Mouse (Mus musculus) olfactory bulb, adult 2 months (tissue): ENCODE measurements around the gene Abracl. TPM values are rescaled to one million over a fixed set of nuclear protein-coding genes. Genes with fewer than 3 reads are reported as not detected.
A peak's percentile ranks its signal among the peaks of the same experiment; 100 is the strongest.

ENCODE experiments used
- H3K27ac ChIP-seq: fragments of 200-500 bp; 2 replicates; pipeline ENCODE4 v1.5.1; 2012; ENCODE audit warnings: low read depth, low read length; ENCODE audit not compliant: insufficient read depth
- H3K4me1 ChIP-seq: fragments of 200-500 bp; 2 replicates; pipeline ENCODE4 v1.6.1; 2012; ENCODE audit warnings: low read length; ENCODE audit not compliant: control insufficient read depth, insufficient read depth
- H3K4me3 ChIP-seq: fragments of 200-500 bp; 2 replicates; pipeline ENCODE4 v1.5.1; 2012; ENCODE audit warnings: mild to moderate bottlenecking, low read depth, low read length, moderate library complexity; ENCODE audit not compliant: insufficient read depth
- CTCF ChIP-seq: fragments of 200-500 bp; IDR thresholded peaks from 2 replicates; pipeline ENCODE4 v1.5.1; 2012; ENCODE audit warnings: low read depth, mild to moderate bottlenecking, low read length, moderate library complexity; ENCODE audit not compliant: insufficient read depth
- POLR2A ChIP-seq: fragments of 200-500 bp; IDR thresholded peaks from 2 replicates; pipeline ENCODE4 v1.6.1; 2012; ENCODE audit warnings: mild to moderate bottlenecking, low read depth, low read length, moderate library complexity; ENCODE audit not compliant: insufficient read depth
- WGBS: fragments of 180-500 bp; shearing (Covaris S2); methylation state at CpG from one replicate; pipeline ENCODE4 v1.1.7; 2018; 5-methylcytosine and 5-hydroxymethylcytosine counted together
- polyA plus RNA-seq: library from polyadenylated mRNA; stranded (reverse); fragments of >200 nt; gene quantifications from 2 replicates; pipeline ENCODE4 v1.2.4, GENCODE M21; 2012; ENCODE audit warnings: low replicate concordance; ENCODE audit not compliant: missing spikeins, insufficient read depth, insufficient read length

Gene Abracl
- not detected in 2 replicates for polyA plus RNA-seq

GRCm38 (mm10) chr10:18022741-18023347 is at the start of gene Abracl:
Abracl (minus strand) TSS chr10:18023288.
- Histone ChIP-seq H3K4me1 (peaks cover 5% of the 10 kb centered on the region; the same call in 1 of the 2 replicates), H3K27ac (peak within 1 kb of the TSS; percentile 32), H3K4me3 (peak within 1 kb of the TSS; percentile 66)
- no peak for TF ChIP-seq CTCF
- TF ChIP-seq POLR2A: peak; percentile 18; the same call in 1 of the 2 replicates
- under 1% methylated on average over 37 of the region's 37 CpGs for WGBS

DNA sequence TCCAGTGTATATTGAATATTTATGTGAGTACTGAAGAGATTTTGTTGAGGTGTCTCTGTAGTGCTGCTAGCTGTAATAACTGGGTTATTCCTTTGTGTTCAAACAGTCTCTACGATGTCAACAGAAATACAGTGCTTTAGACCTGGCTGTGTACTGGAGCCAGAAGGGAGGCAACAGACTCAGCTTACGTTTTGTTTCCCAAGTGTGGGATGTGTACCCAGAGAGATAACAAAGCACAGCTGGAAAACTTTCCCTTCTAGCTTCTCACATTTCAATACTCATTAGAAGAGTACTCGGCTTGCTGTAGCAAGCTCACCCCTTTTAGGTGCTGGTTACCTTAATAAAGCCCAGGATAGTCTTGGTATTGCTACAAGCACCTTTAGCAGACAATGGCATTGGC is 49.8 kb upstream of the Abracl start:
- Histone ChIP-seq H3K4me3 (no peak overlapping the region), H3K27ac (no peak overlapping the region), H3K4me1 (peaks cover 7% of the 10 kb centered on the region)
- no peak for TF ChIP-seq CTCF
- no peak for TF ChIP-seq POLR2A
- WGBS: 59% methylated on average over 3 of the region's 3 CpGs

DNA sequence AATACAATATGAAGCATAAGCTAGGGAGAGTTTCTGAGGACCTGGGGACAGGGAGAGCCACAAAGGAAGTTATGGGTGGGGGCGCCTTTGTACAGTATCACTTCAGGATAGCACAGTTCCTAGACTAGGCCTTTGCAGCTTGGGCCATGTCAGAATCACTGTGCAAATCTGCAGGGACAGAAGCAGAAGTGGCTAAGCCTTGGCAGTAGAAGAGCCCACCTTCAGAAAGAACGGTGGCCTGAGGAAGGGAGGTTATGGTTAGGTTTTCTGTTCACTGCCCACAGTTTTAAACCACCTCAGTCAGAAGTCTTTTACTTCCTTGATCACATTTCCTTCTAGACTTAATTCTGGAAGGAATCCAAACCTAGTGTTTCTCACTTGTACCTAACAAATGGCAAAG is 47.5 kb upstream of the Abracl start:
- 58% methylated on average over 2 of the region's 2 CpGs for WGBS
- H3K4me1 ChIP-seq: peaks cover 9% of the 10 kb centered on the region
- H3K4me3 ChIP-seq: no peak overlapping the region
- peak overlapping the region; percentile 38 for H3K27ac ChIP-seq
- no peak for TF ChIP-seq CTCF
- no peak for TF ChIP-seq POLR2A

DNA sequence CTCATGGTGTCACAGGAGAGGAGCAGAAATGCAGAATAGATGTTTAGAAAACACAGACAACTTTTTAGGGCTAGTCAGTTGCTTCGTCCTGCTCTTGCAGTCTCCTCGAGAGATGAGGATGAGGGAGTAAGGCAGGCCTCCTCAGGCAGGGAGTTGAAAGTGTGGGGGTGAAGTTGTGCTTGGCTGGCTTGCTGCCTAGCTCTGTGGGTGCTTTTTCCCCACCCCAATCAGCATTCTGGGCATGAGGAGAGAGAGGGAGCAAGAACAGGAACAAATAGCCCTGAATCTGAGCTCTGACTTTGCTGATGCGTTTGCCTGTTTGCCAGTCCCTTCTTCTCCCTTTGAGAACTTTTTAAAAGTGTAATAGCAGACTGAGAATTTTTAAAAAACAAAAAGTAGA is 47.1 kb upstream of the Abracl start:
- WGBS: 7% methylated on average over 3 of the region's 3 CpGs
- H3K4me3 ChIP-seq: no peak overlapping the region
- H3K27ac ChIP-seq: 0 out of 2 replicates have a peak overlapping the region, but pooled peaks have one; percentile 17
- H3K4me1 ChIP-seq: peaks cover 9% of the 10 kb centered on the region
- TF ChIP-seq CTCF: no peak
- no peak for TF ChIP-seq POLR2A

DNA sequence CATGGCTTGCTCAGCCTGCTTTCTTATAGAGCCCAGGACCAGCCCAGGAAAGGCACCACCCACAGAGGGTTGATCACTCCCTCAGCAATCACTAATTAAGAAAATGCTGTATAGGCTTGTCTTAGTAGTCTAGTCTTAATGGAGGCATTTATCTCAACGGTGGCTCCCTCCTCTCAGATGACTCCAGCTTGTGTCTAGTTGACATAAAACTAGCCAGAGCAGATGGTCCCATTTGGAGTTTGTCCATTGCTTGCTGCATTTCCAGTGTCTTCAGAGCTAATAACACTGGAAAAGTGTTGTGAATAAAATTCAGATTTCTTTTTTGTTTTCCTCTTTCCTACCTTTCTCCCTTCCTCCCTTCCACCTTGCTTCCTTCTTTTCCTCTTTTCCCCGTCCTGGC is 46.5 kb upstream of the Abracl start:
- peaks cover 9% of the 10 kb centered on the region for H3K4me1 ChIP-seq

DNA sequence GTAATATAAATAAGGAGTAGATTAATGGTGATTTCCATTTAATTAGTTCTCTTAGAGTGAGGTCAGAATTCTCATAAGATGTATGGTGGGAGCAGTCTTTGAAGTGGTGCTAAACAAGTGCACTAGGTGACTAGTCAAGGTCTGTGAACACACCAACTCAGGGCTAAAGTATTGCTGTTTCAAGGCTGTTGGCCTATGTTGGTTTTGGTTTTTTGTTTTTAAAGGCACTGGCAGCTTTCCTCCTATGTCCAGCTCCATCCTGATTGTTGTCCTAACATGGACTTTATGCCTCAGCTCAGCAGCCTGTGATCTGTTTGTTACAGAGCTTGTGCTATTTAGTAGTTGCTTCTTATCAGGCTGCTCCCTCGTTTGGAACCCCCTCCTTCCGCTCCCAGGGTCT is 45.8 kb upstream of the Abracl start:
- WGBS: 83% methylated on average over 2 of the region's 2 CpGs
- H3K4me3 ChIP-seq: no peak overlapping the region
- H3K27ac ChIP-seq: no peak overlapping the region
- TF ChIP-seq CTCF: no peak
- TF ChIP-seq POLR2A: no peak
- H3K4me1 ChIP-seq: peaks cover 9% of the 10 kb centered on the region

More for the DNA sequence above, 46.5 kb upstream of the Abracl start:
- Histone ChIP-seq H3K4me3 (no peak overlapping the region), H3K27ac (0 out of 2 replicates have a peak overlapping the region, but pooled peaks have one; percentile 17)
- WGBS: 58% methylated on average over 2 of the region's 2 CpGs
- TF ChIP-seq POLR2A (no peak), CTCF (no peak)

DNA sequence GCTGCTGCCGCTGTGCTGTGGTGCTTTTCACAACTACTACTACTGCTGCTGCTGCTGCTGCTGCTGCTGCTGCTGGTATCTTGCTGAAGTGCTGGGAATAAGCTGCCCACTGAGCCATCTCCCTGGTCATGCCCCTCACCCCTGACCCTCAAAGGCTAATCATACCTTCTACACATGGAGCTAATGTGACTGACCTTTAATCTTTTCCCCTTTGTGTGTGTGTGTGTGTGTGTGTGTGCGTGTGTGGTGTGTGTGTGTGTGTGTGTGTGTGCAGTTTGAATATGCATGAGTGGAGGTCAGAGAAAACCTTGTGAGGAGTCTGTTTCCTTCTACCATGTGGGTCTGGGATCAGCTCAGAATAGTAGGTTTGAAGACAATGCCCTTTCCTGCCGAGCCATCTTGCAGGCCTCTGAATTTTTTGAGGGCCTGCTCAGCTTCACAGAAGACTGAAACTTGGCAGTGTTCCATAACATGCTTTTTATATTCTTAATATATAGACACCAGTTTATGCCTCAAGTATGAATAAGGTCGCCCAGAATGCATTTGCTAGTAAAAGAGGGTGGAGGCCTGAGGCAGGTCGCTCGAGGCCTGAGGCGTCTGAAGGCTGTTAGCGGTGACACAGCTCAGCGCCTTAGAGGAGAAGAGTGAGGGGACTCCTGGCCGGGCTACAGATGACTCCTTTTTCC is 44.8 kb upstream of the Abracl start:
- no peak overlapping the region for H3K4me3 ChIP-seq
- H3K4me1 ChIP-seq: peaks cover 9% of the 10 kb centered on the region
- H3K27ac ChIP-seq: no peak overlapping the region
- TF ChIP-seq POLR2A: no peak
- TF ChIP-seq CTCF: no peak
- WGBS: 80% methylated on average over 10 of the region's 10 CpGs

- TF ChIP-seq POLR2A (no peak), CTCF (no peak)
- Histone ChIP-seq H3K4me3 (no peak overlapping the region), H3K4me1 (peaks cover 7% of the 10 kb centered on the region), H3K27ac (no peak overlapping the region)
- WGBS: 80% methylated on average over 10 of the region's 10 CpGs
These were observed 42.9 kb upstream of the Abracl start for GRCm38 (mm10) chr10:18066031-18066439.

DNA sequence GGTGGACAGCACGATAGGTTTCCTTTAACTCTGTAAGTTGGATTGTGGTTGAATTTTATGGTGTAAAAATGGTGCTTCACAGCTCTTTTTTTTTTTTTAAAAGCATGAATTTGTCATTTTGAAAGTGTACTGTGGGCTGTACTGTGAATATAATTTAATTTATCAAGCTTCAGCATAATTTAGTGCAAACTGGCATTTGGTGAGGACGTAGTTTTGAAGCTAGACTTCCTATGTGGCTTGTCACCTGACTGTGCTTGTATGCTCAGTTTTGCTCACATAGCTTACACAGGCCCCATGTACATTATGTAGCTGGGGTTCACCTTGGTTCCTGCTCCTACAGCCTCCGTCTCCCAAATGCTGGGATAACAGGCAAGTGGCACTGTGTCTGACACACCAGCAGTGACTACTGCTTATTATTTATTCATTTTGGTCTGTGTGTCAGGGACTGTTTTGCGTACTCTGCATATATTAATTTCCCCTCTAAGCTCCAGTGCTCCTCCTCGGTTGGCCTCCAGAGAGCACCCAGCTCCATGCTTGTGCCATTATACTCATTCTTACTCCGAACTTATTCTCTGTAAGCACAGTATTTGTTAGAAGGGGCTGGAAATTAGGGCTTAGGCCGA is 41.6 kb upstream of the Abracl start:
- H3K4me3 ChIP-seq: no peak overlapping the region
- peaks cover 7% of the 10 kb centered on the region; the same call in 1 of the 2 replicates for H3K4me1 ChIP-seq
- WGBS: 78% methylated on average over 7 of the region's 7 CpGs
- no peak overlapping the region for H3K27ac ChIP-seq
- TF ChIP-seq POLR2A (no peak), CTCF (no peak)
